Mouse (Mus musculus): ENCODE data around the gene Slain1.

The Slain1 gene

DNA sequence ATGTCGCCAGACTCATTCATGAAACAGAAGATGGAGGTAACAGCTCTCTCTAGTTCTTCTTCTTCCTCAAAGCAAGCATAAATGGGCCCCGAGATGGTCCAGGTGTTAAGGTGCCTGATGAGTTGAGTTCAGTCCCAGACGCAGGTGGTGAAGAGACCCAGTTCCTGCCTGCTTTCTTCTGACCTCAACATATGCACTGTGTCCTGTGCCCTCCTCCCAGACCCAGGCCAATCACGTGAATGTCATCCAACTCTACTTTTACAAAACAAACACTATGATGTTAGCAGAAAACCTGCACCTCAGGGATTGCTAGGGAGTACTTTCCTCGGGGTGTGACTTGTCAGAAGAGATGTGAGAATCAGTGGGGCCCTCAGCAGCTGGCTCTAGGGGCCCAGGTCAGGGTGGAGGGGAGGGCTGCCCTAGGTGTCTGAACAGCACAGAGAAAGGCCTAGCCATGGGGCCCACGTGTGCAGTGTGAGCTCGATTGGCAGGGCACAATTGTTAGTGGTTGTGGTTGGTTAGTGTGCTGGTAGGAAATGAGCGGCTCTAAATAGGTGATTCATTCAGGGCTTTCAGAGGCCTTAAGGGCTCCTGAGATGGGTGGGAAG is 16.4 kb downstream of the Slain1 start:
- no peak for DNase-seq (ENCODE audit: low spot score in 2 of 2)

DNA sequence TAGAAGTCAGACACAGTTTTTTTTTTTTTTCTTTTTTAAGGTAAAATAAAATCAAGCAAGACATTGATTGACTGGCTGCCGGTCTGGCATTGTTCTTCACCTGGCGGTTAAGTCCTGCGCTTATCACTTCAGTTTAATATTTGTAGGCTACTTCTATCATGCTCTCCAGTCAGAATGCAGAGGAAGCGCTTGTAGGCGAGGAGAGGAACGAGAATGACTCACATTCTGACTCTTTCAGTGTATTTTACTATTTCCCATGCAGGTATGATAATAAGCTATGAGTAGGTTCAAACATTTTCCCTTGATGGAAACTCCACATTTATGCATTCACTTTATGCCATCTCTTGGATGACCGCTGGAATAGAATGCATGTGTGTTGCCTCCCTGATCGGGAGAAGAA is 17.0 kb downstream of the Slain1 start:
- no peak for DNase-seq (ENCODE audit: low spot score in 2 of 2)

DNA sequence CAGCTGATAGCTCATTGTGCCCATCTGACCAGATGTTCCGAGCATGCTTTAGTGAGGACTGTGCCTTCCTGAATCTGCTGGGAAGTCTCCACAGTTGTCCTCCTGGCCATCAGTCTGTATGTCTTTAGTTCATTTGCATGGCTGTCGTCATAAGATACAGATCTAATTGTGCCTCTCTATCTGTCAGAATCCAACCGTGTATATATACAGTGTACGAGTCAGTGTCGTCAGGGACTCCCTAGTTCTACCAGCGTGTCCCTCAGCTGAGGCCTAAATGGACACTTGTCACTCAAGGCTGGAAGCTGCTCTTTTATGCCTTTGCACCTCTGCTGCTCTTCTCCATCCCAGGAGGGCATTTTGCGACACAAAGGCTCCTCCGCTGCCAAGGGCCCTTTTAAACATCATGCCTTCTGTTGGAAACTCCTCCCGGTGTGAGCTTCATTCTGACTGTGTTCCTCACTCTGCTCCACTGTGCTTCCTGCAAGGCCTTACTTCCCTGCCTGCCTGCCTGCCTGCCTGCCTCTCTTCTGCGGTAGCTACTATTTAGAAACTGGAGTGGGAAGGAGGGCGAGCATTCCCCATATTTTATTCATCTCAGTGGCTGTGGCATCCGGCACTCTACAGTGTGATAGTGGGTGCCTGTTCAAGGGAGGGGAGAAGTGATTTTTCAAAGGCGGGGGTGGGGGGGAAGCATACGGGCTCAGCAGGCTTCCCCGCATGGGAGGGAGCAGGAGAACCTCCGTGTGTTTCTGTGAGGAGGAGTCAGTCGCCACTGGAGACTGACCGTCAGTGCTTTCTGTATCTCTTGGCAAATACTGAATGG is 29.6 kb downstream of the Slain1 start:
- no peak for DNase-seq (ENCODE audit: low spot score in 2 of 2)

DNA sequence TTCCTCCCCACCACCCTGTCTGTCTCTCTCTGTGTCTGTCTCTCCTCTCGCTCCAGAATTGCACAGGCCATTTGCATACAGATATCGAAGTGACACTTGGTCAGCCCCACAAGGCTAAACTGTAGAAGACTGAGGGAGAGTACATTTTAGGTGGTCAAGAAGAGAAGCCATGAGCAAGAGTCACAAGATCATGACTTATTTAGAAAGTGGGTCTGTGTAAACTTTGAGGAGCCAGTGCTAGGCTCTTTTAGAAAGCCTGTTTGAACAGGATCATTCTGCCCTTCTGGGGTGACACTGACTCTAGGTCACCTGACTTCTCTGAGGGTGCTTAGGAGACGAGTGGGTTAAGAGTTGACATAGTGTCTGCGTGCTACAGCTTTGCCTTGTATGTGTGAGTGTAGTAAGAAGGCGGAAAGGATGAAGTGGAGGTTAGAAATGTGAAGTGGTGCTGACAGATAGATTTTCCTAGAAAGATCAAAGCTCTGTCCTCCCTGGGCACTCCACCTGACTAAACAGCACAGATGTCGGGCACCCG is 30.3 kb downstream of the Slain1 start:
- DNase-seq (ENCODE audit: low spot score in 2 of 2): no peak

DNA sequence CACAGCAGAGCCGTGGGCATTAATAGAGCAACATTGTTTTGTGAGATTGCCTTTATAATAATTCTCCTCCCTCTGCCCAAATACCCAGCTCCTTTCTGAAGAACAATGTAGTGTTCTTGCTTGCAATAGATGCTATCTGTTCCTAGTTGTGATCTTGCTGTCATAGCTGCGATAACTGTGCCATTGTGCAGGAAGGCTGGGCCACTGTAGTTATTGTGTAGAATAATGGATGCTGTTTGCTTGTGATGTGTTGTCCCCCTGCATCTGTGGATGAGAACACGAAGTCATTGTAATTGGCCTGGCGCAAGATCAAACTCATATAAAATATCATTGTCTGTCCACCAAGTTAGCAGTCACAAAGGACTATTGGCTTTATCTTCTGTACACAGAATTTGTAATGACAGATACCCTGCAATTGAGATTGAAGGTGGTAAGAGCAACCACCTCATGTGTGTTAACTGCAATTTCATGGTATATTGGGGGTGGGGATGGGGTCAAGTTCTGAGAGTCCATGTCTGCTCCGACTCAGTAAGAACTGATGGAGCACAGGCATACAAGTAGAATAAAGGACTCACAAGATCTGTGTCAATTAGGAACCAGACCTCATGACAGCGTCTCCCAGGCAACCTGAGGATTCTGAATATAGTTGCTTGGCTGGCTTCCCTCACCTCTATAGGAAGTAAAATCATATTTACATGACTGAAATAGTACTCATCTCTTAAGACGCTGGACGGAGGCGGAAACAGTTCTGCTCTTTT is 32.8 kb downstream of the Slain1 start:
- DNase-seq (ENCODE audit: low spot score in 2 of 2): no peak

DNA sequence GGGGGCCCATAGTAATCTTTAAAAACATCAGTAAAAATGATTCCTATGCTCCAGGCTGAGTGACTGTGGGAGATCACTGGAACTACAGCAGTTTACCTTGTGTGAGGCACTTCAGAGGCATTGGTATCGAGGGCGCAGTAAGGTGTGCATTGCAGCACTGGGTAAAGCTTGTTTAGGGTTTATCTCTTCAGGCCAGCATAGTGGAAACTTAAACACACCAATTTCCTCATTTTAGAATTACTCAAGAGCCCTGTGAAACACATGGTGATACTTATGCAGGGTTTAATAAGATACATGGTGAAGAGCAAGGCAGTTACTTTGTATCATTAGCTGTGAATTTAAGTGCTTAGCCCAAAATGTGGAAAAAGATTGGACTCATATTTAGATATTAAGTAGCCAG is 37.0 kb downstream of the Slain1 start:
- DNase-seq (ENCODE audit: low spot score in 2 of 2): no peak

DNA sequence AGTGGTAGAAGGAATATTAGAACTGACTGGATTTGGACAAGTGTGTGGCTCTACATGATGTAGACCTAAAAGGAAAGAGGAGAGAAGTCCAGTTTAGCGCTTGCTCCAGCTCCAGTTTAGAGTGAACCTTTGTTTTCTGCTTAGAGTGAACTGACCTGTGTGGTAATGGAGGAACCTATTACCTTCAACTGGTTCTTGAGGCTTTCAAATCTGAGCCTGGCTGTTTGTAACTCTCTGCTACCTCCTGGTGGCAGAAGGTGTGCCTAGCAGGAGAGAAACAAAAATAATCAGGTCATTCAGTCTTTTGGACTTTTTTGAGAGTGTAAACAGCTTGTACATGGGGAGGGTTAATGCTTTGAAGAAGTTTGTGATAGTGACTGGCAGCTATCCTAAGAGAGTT is 44.3 kb downstream of the Slain1 start:
- DNase-seq (ENCODE audit: low spot score in 2 of 2): peak in 1 of 2 experiments; percentile 38

DNA sequence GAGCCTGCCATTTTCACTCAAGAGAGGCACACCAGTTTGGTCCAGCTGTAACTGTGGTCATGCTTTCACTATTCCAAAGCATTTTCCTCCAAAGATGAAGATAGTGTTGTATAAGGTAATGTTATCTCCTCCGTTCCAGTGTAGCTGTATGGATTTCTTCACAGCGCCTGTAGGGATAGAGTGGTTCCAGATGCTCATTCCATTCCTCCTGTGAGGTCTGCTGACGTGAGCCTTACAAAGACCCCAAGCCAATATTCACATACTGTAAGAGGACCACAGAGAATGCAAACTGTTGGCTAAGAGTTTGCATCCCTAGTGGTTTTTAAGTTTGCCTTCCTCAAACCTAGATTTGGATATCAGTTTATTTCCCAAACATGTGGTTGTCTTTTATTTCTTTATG is 45.6 kb downstream of the Slain1 start:
- DNase-seq (ENCODE audit: low spot score in 2 of 2): no peak

DNA sequence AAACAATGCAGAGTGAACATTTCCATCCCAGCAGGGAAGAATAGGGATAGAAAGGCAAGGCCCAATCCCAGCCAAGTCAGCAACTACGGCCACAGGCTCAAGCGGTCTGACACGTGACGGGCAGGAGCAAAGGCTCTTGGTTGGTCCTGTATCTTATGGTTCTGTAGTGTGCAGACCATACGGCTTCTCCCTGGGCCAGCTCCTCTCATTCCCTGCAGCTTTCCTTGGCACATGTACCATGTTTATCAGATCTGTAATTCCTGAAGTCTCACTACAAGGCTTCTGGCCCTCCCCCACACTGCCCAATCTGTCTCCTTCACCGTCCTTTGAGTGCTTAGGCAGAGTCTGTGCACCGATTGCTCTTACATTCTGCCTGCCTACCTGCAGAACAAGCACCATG is 47.1 kb downstream of the Slain1 start:
- no peak for DNase-seq (ENCODE audit: low spot score in 2 of 2)

DNA sequence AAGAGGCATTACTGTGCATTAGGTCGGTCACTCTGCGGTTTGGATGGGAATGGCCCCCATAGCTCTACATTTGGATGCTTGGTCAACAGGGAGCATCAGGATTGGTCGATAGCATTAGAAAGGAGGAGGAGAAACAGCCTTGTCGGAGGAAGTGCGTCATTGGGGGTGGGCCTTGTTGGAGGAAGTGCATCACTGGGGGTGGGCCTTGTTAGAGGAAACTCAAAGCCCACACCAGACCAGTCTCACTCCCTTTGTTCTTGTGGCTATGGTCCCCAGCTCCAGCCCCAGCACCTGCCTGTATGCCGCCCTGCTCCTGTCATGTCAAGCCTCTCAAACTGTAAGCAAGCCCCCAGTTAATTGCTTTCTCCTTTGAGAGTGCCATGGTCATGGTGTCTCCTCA is 49.3 kb downstream of the Slain1 start:
- DNase-seq (ENCODE audit: low spot score in 2 of 2): no peak

DNA sequence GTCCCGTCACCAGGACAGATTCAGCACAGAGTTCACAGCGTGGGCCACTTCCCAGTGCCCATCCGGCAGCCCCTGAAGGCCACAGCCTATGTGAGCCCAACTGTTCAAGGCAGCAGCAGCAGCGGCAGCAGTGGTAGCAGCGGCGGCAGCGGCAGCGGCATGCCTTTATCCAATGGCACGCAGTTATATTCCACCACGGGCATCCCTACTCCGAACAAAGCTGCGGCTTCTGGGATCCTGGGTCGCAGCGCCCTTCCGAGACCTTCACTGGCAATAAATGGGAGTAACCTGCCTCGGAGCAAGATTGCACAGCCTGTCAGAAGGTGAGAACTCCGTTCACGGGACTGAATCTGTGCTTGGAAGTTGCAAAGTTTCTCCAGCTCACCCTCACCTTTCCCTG is 52.5 kb downstream of the Slain1 start:
- no peak for DNase-seq (ENCODE audit: low spot score in 2 of 2)

DNA sequence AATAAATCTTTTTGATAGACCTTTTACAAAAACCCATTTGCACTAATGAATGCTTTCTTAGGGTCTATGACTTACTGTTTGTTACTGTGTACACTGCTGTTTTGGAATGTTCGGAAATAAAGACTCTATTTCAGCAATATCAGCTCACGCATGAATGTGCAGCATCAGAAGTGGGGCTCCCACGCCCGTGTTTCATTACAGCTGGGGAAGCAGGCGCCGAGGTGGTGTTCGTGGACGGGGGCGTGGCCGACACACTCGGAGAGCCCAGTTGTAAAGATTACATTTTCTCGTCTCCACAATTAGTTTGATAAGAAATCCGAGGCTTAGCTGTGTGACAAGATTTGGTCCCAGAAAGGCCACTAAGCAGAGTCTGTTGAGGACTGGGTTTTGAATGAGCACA is 54.7 kb downstream of the Slain1 start:
- DNase-seq (ENCODE audit: low spot score in 2 of 2): no peak

DNA sequence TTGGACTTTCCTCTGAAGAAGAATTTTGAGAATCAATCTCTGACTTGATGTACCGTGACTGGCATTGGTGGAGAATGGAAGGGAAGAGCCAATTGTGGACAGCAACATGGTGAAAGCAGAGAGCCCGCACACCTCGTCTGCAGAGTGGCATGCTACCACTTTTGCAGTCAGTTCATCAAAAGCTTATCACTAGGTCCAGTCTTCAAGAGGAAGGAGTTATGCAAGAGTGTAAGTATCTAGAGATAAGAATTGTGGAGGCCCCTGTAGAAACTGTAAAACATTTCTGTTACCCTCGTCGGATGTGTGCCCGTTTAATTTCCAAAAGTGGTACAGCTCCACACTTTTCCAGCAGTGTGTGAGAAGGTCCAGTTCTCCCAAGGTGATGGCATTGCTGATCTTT is 56.3 kb downstream of the Slain1 start:
- DNase-seq (ENCODE audit: low spot score in 2 of 2): no peak

DNA sequence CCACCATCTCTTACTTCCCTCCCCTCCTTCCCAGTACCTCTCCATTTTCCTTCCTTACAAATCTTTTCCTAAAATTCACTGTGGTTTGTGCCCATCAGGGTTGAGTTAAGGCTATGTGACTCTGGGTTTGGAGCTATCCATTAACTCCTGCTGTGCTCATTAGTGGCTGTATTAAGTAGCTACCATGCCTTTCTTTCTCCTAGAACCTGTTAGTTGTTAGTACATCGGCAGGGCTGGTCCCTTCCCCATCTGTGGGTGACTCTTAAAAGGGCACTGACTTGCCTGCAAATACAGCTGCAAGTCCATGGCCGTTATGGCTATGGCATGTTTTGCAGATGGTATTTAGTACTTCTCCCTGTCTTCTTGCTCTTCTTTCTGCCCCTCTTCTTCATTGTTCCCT is 58.6 kb downstream of the Slain1 start:
- DNase-seq (ENCODE audit: low spot score in 2 of 2): no peak

DNA sequence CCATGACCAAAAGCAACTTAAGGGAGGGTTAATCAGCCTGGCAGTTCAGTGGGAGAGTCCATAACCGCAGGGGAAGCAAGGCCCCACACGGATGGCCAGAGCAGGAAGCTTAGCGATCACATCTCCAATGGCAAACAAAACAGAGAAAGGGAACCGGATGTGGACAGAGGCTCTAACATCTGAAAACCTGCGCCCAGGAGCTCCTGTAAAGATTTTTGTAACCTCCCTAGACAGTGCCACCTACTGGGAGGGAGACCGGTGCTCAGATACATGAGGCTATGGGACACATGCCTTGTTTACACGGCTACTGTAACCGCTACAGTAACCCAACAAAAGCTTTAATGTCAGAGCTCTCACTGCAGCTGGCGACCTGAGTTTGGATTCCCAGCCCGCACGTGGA is 59.2 kb downstream of the Slain1 start:
- DNase-seq (ENCODE audit: low spot score in 2 of 2): no peak

DNA sequence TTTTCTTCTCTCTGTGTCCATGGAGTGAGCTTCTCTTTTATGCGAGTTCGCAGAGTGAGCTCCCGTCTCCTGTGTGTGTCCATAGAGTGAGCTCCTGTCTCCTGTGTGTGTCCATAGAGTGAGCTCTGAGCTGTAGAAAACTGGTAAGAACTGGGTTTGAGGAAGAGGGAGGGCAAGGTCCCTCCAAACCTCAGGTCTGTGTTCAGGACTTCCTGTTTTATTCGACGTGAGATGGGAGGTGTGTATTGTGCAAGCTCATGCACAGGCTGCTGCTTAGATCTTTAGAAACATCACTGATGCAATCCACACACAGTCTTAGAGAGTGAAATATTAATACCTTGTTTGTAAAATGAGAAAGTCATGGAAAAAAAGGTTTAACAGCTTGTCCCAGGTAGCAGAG is 63.0 kb downstream of the Slain1 start:
- DNase-seq (ENCODE audit: low spot score in 2 of 2): no peak

DNA sequence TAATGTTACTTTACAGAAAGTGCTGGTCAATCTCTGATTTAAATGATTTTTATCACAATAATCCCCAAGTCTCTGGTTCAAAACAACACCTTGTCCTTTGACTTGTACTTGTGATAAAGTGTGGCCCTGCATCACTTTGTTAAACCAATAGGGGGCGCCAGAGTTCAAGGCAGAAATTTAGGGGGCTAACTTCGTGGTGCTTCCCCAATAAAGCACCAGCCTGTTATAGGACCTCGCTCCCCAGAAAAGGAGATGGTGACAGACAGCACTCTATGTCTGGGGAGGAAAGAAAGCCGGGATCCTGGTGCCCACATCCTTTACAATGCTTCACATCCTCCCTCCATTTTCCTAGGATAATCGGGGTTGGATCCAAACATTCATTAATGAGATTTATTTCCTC is 67.5 kb downstream of the Slain1 start:
- DNase-seq (ENCODE audit: low spot score in 2 of 2): peak in 1 of 2 experiments; percentile 39

DNA sequence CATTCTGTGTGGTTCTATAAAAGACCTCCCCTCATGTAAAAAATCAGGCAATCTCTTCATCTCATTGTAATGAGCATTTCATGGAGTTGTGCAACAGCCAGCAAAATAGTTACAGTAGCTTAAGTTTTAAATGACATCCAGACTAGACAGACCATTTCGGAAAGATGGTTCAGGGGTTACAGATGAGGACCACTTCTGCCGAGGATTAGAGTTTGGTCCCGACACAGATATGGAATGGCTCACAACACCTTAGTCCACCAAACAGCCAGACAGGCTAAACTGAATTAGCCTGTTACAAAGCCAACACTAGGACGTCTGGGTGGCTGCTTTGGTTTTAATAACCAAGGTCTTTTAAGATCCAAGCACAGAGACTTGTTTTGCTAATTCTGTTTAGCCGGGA is 68.0 kb downstream of the Slain1 start:
- DNase-seq (ENCODE audit: low spot score in 2 of 2): no peak

DNA sequence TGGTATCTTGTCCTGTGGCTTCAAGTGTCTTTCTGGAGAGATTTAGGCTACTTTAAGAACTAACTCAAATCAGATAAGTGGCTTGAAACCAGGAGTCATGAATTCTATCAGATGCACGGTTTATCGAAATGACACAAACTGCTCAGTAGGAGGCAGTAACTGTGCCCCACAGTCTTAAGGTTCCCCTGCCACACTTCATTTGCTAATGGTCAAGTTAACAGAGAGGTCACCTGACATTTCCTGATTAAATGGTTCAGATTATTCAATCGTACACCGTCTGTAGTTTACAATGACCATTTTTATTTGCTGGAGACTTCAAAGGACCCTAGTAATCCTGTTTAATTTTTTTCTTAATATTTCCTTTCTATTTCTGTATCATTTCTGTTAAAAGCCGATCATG is 68.4 kb downstream of the Slain1 start:
- no peak for DNase-seq (ENCODE audit: low spot score in 2 of 2)

DNA sequence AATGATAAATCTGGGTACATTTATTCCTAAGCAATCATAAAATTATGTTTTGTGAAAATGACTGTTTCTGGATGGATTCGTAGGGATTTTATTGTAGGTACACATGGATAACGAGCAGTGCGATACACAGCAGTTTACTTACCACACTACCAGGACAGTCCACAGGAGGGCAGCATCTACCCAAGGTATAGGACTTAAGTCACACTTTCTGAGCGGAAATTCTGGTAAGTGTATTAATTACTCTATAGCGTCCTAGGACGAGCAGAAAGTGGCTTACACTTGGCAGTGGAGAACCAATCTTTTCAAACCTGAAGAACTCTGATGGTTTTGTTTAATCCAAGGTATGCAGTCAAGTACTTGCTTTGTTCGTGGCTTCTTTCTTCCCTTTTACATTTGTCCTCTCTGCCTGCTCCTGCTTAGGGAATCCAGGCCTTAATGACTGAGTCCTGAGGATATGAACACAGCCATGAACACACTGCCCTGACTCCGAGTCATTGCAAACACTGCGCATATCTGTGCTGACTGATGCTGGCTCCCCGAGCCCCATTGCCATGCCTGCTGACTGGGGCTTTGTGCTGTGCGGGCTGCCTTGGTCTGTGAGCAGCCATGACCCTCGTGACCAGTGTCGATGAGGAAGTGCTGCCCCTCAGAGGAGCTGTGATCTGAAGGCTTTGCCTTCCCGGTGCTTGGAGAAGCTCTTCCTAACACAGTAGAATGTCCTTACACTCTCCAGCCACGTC is 69.0 kb downstream of the Slain1 start:
- peak; percentile 60 to 87 for DNase-seq (ENCODE audit: low spot score in 2 of 2)

DNA sequence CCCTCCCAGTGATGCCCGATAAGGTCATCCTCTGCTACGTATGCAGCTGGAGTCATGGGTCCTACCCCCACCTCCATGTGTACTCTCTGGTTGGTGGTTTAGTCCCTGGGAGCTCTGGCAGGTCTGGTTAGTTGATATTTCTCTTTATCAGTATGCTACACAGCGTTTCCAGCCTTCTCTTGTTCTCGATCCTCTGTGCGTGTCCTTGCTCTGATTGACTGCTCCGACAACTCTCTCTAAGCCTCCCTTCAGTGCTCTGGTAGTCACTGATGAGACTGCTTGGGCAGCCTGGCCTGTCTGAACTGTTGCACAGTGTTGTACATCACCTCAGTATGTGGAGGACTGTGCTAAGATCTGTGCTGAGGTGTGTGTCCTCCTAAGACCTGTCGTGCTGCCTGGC is 70.1 kb downstream of the Slain1 start:
- DNase-seq (ENCODE audit: low spot score in 2 of 2): no peak
